Mouse (Mus musculus) heart, postnatal 0 days (tissue): ENCODE measurements around the gene Ncor2.

Source experiments
- CTCF ChIP-seq: IDR thresholded peaks from 2 replicates; pipeline ENCODE4 v1.5.1; 2016; ENCODE audit warnings: antibody characterized with exemption, control low read depth, low read depth
- EP300 ChIP-seq: IDR thresholded peaks from 2 replicates; pipeline ENCODE4 v1.6.1; 2016; ENCODE audit warnings: antibody characterized with exemption, low read depth

- no peak for TF ChIP-seq CTCF
- no peak for TF ChIP-seq EP300
These were observed 175.2 kb downstream of the Ncor2 start for GRCm38 (mm10) chr5:125003873-125004255.
